Mouse (Mus musculus) kidney, postnatal 0 days (tissue): Measurements from ENCODE around the gene Gm7137. TPM values are rescaled to one million over a fixed set of nuclear protein-coding genes. Genes with fewer than 3 reads are reported as not detected.
"Not testable (repeated sequence)": the region's sequence is repeated elsewhere in the genome, so short reads cannot be mapped to it uniquely, and the experiment has no call there.

ENCODE experiments used
- ATAC-seq: fragments of 200-750 bp; cut with Nextera tagmentation; replicated peaks from 2 replicates; pipeline ENCODE4 v1.8.0; 2017; ENCODE audit warnings: low read depth, moderate number of reproducible peaks, moderate TSS enrichment, moderate library complexity; ENCODE audit not compliant: low FRiP score
- DNase-seq: peaks from one replicate; pipeline ENCODE4 v3.0.0-alpha.2; 2016; ENCODE audit warnings: low spot score
- H3K27ac ChIP-seq: fragments of 300-500 bp; sonication (generic); 2 replicates; pipeline ENCODE4 v1.5.1; 2014; ENCODE audit warnings: mild to moderate bottlenecking
- H3K27me3 ChIP-seq: fragments of 300-500 bp; sonication (generic); 2 replicates; pipeline ENCODE4 v1.6.1; 2014; ENCODE audit warnings: low read length, mixed read lengths; ENCODE audit not compliant: insufficient read depth
- H3K36me3 ChIP-seq: fragments of 300-500 bp; sonication (generic); 2 replicates; pipeline ENCODE4 v1.6.1; 2014; ENCODE audit warnings: low read length, mixed read lengths; ENCODE audit not compliant: insufficient read depth
- H3K4me1 ChIP-seq: fragments of 300-500 bp; sonication (generic); replicated peaks from 2 replicates; pipeline ENCODE4 v1.6.1; 2014; ENCODE audit warnings: antibody characterized with exemption, low read length, mixed read lengths; ENCODE audit not compliant: insufficient read depth
- H3K4me2 ChIP-seq: fragments of 300-500 bp; sonication (generic); 2 replicates; pipeline ENCODE4 v1.6.1; 2014; ENCODE audit warnings: mild to moderate bottlenecking, low read length, moderate library complexity, mixed read lengths
- H3K4me3 ChIP-seq: fragments of 300-500 bp; sonication (generic); replicated peaks from 2 replicates; pipeline ENCODE4 v1.5.1; 2014; ENCODE audit warnings: low read depth, low read length
- H3K9ac ChIP-seq: fragments of 300-500 bp; sonication (generic); 2 replicates; pipeline ENCODE4 v1.6.1; 2014; ENCODE audit warnings: low read depth, low read length
- H3K9me3 ChIP-seq: fragments of 300-500 bp; sonication (generic); replicated peaks from 2 replicates; pipeline ENCODE4 v1.6.1; 2016; ENCODE audit warnings: low read length, inconsistent platforms, mixed read lengths
- CTCF ChIP-seq: IDR thresholded peaks from 2 replicates; pipeline ENCODE4 v1.5.1; 2016; ENCODE audit warnings: antibody characterized with exemption, low read depth, mild to moderate bottlenecking, moderate library complexity
- WGBS: fragments of 180-500 bp; shearing (Covaris S2); extraction: QIAGEN DNeasy Blood & Tissue Kit; methylation state at CpG from one replicate; pipeline ENCODE4 v1.1.7; 2014; 5-methylcytosine and 5-hydroxymethylcytosine counted together
- polyA plus RNA-seq: library from polyadenylated mRNA; unstranded; fragments of >200 nt; fragmentation: Nextera tagmentation; extraction: Ambion mirVana; gene quantifications from 2 replicates; pipeline ENCODE4 v1.2.1, GENCODE M21; 2015

The Gm7137 gene
- polyA plus RNA-seq, 1 experiment from 2014 or later, result not detected

GRCm38 (mm10) chr10:77788621-77789020, 621 bp upstream of the Gm7137 start:
- H3K9me3 ChIP-seq, result no peaks in the 10 kb centered on the region
- H3K27ac ChIP-seq, result no peak overlapping the region
- no peak for TF ChIP-seq CTCF
- ATAC-seq (no peak), DNase-seq (no peak)
- no peaks in the 10 kb centered on the region for H3K27me3 ChIP-seq
- WGBS, result 38% methylated on average over 2 of the region's 2 CpGs
- no peak overlapping the region for H3K4me3 ChIP-seq
- no peaks in the 10 kb centered on the region for H3K36me3 ChIP-seq
- H3K9ac ChIP-seq, result no peak overlapping the region
- H3K4me1 ChIP-seq, result no peaks in the 10 kb centered on the region
- no peak overlapping the region for H3K4me2 ChIP-seq

DNA sequence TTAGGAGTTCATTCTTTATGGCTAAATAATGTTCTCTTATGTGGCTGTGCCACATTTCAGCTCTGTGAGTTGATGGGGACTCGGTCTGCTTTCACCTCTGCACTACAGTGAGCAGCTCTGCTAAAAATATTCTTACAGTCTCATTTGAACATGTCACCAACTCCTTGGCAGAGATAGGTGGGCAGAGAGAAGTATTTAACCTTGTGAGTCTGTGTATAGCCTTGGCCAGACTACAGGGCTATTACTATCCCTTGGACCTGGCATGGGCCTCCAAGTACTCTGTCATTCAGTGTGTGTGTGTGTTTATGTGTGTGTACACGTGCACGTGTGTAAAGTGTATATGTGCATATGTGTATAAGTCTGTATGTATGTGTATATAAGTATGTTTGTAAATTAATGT, 4.6 kb downstream of the Gm7137 start:
- H3K4me2 ChIP-seq, H3K4me3 ChIP-seq, H3K4me1 ChIP-seq, H3K9me3 ChIP-seq, ATAC-seq, H3K27me3 ChIP-seq, DNase-seq, H3K36me3 ChIP-seq, H3K27ac ChIP-seq, H3K9ac ChIP-seq: not testable (repeated sequence)
- WGBS, result 75% methylated on average over 1 of the region's 3 CpGs

DNA sequence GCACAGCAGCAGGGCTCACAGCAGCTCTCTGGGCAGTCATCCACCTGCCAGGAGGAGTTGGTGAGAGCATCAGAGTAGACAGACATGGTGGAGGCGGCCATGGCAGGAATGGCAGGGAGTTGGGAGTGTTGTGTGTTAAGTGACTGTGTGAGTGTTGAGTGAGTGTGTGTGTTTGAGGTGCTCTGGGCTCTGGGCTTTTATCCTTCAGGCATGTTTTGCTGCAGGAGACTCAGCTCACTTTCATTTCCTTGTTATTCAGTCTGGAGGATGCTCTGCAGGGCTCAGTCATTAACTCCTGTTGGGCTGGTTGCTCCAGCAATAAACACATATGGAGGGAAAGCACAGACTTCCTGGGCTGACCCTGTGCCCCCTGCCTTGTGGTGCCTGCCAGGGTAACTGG, 5.6 kb downstream of the Gm7137 start, which contains the start of gene Gm3250:
Gene Gm3250, minus strand, starts transcription at position 101 of the 400 bp plus-strand sequence.
- not testable (repeated sequence) for H3K4me2 ChIP-seq, ATAC-seq, H3K9ac ChIP-seq, H3K36me3 ChIP-seq, DNase-seq, H3K27ac ChIP-seq, H3K9me3 ChIP-seq, H3K4me1 ChIP-seq, H3K27me3 ChIP-seq, H3K4me3 ChIP-seq
- WGBS, result 100% methylated on average over 1 of the region's 1 CpGs

- H3K4me3 ChIP-seq, H3K27ac ChIP-seq, ATAC-seq, H3K4me1 ChIP-seq, H3K9me3 ChIP-seq, H3K27me3 ChIP-seq, H3K9ac ChIP-seq, H3K36me3 ChIP-seq, DNase-seq, H3K4me2 ChIP-seq: not testable (repeated sequence)
- 75% methylated on average over 1 of the region's 1 CpGs for WGBS
Measured at GRCm38 (mm10) chr10:77776844-77777243, 11.2 kb downstream of the Gm7137 start, which contains the start of gene Gm7138. Gm7138 (minus strand) TSS chr10:77776944.

- H3K36me3 ChIP-seq, H3K4me3 ChIP-seq, H3K9ac ChIP-seq, H3K4me2 ChIP-seq, H3K27ac ChIP-seq, H3K9me3 ChIP-seq, H3K4me1 ChIP-seq, DNase-seq, H3K27me3 ChIP-seq, ATAC-seq: not testable (repeated sequence)
- 90% methylated on average over 2 of the region's 3 CpGs for whole genome bisulfite sequencing
Measured at GRCm38 (mm10) chr10:77772142-77772541, 15.9 kb downstream of the Gm7137 start.

DNA sequence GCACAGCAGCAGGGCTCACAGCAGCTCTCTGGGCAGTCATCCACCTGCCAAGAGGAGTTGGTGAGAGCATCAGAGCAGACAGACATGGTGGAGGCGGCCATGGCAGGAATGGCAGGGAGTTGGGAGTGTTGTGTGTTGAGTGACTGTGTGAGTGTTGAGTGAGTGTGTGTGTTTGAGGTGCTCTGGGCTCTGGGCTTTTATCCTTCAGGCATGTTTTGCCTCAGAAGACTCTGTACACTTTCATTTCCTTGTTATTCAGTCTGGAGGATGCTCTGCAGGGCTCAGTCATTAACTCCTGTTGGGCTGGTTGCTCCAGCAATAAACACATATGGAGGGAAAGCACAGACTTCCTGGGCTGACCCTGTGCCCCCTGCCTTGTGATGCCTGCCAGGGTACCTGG, 16.8 kb downstream of the Gm7137 start, which contains the start of gene Gm3238:
Gene Gm3238, minus strand, starts transcription at position 101 of the 400 bp plus-strand sequence.
- H3K27ac ChIP-seq, H3K9me3 ChIP-seq, H3K4me1 ChIP-seq, DNase-seq, ATAC-seq, H3K9ac ChIP-seq, H3K4me2 ChIP-seq, H3K36me3 ChIP-seq, H3K27me3 ChIP-seq, H3K4me3 ChIP-seq: not testable (repeated sequence)
- 60% methylated on average over 1 of the region's 1 CpGs for WGBS

GRCm38 (mm10) chr10:77769727-77770126, 18.3 kb downstream of the Gm7137 start:
- no peak for ATAC-seq

DNA sequence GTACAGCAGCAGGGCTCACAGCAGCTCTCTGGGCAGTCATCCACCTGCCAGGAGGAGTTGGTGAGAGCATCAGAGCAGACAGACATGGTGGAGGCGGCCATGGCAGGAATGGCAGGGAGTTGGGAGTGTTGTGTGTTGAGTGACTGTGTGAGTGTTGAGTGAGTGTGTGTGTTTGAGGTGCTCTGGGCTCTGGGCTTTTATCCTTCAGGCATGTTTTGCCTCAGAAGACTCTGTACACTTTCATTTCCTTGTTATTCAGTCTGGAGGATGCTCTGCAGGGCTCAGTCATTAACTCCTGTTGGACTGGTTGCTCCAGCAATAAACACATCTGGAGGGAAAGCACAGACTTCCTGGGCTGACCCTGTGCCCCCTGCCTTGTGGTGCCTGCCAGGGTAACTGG, 28.4 kb downstream of the Gm7137 start, which contains the start of gene Gm3233:
Gene Gm3233, minus strand, starts transcription at position 101 of the 400 bp plus-strand sequence.
- DNase-seq, result not testable (repeated sequence)

More at GRCm38 (mm10) chr10:77769727-77770126, 18.3 kb downstream of the Gm7137 start:
- Histone ChIP-seq H3K4me2 (no peak overlapping the region), H3K27me3 (no peaks in the 10 kb centered on the region), H3K4me1 (no peaks in the 10 kb centered on the region), H3K4me3 (no peak overlapping the region), H3K9ac (no peak overlapping the region), H3K9me3 (no peaks in the 10 kb centered on the region), H3K36me3 (no peaks in the 10 kb centered on the region), H3K27ac (no peak overlapping the region)
- WGBS, result 55% methylated on average over 1 of the region's 1 CpGs
- no peak for TF ChIP-seq CTCF
- no peak for DNase-seq

More for the DNA sequence above, 28.4 kb downstream of the Gm7137 start, which contains the start of gene Gm3233:
- not testable (repeated sequence) for H3K4me1 ChIP-seq, H3K4me2 ChIP-seq, H3K27ac ChIP-seq, H3K27me3 ChIP-seq, H3K4me3 ChIP-seq, H3K36me3 ChIP-seq, H3K9ac ChIP-seq, ATAC-seq, H3K9me3 ChIP-seq
- no CpG with 5 or more reads among the region's 1 CpGs for WGBS
